8 mouse cellular contexts compared by ENCODE assay signal in the genomic region with DNA sequence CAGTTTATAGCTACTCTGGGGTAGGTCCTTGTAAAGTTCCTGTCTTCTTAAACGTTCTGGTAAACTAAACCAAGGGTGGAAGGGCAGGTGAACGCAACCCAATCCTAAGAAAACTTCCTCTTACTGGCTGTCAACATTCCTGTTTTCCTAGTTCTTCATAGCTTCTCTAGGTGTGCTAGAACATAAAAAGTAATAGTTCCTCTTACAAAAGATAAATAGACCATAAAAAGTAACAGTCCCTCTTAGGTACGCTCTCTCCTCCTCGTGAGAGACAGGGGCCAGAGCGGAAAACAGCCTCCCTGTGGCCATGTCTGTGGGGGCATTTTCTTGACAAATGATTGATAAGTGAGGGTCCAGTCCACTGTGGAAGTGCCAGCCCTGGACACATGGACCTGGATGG. TPM values are rescaled to one million over a fixed set of nuclear protein-coding genes. Genes with fewer than 3 reads are reported as not detected.
DNase-seq lines count a peak whose midpoint lies in the region; ATAC-seq lines count a peak whose summit lies in the region.

No protein-coding gene starts in this region.

- peaks cover 45% of the 10 kb centered on the region for H3K36me3 ChIP-seq in megakaryocyte, embryonic 14.5 days (replicated peaks; ENCODE audit: low read length)
- H3K36me3 ChIP-seq in liver, embryonic 11.5 days (ENCODE audit: control insufficient read depth, insufficient read depth, low read length), result no peaks in the 10 kb centered on the region
- H3K36me3 ChIP-seq in stomach, embryonic 16.5 days (ENCODE audit: control insufficient read depth, insufficient read depth, low read length), result no peaks in the 10 kb centered on the region

- no peak for ATAC-seq in megakaryocyte, adult 5-6 weeks (ENCODE audit: poor library complexity, severe bottlenecking)
- ATAC-seq in liver, embryonic 11.5 days (replicated peaks; ENCODE audit: low FRiP score), result no peak
- ATAC-seq in stomach, embryonic 16.5 days (ENCODE audit: insufficient read depth, low FRiP score), result no peak

- no peak overlapping the region for H3K27ac ChIP-seq in liver, embryonic 11.5 days (ENCODE audit: low read depth, low read length)
- peak overlapping the region; percentile 31 for H3K27ac ChIP-seq in stomach, embryonic 16.5 days (ENCODE audit: low read length)

- H3K9ac ChIP-seq in liver, embryonic 11.5 days (ENCODE audit: low read depth, low read length), result no peak overlapping the region; the same call in 1 of the 2 replicates
- H3K9ac ChIP-seq in stomach, embryonic 16.5 days (ENCODE audit: low read length), result peak overlapping the region; percentile 82

- no peaks in the 10 kb centered on the region for H3K27me3 ChIP-seq in megakaryocyte, embryonic 14.5 days (replicated peaks)
- no peaks in the 10 kb centered on the region for H3K27me3 ChIP-seq in liver, embryonic 11.5 days (replicated peaks; ENCODE audit: control insufficient read depth, insufficient read depth, low read length)
- no peaks in the 10 kb centered on the region for H3K27me3 ChIP-seq in stomach, embryonic 16.5 days (ENCODE audit: control insufficient read depth, insufficient read depth, low read length)

- peak; percentile 1 for DNase-seq in embryo, embryonic 11 days
- no peak for DNase-seq in embryo, embryonic 10.5 days (ENCODE audit: low spot score)
- DNase-seq in liver, embryonic 11.5 days (ENCODE audit: low spot score), result no peak
- no peak for DNase-seq in cerebellum, postnatal 4 days (ENCODE audit: low spot score in 2 of 2)
- DNase-seq in thymus, postnatal 4 days, result no peak

- H3K9me3 ChIP-seq in megakaryocyte, embryonic 14.5 days, result no peaks in the 10 kb centered on the region
- no peaks in the 10 kb centered on the region for H3K9me3 ChIP-seq in liver, embryonic 11.5 days (ENCODE audit: control insufficient read depth, low read length)
- no peaks in the 10 kb centered on the region for H3K9me3 ChIP-seq in stomach, embryonic 16.5 days (replicated peaks; ENCODE audit: control insufficient read depth, low read length)

- peak overlapping the region; percentile 90 for H3K4me3 ChIP-seq in megakaryocyte, embryonic 14.5 days (replicated peaks)
- peak overlapping the region; percentile 53 for H3K4me3 ChIP-seq in liver, embryonic 11.5 days (ENCODE audit: low read depth, low read length)
- H3K4me3 ChIP-seq in stomach, embryonic 16.5 days (replicated peaks; ENCODE audit: low read length), result peak overlapping the region; percentile 58

- H3K4me2 ChIP-seq in liver, embryonic 11.5 days, result peak overlapping the region; percentile 81
- H3K4me2 ChIP-seq in stomach, embryonic 16.5 days (ENCODE audit: low read depth, low read length), result peak overlapping the region; percentile 95

- H3K4me1 ChIP-seq in megakaryocyte, embryonic 14.5 days, result peaks cover 36% of the 10 kb centered on the region
- H3K4me1 ChIP-seq in liver, embryonic 11.5 days (replicated peaks; ENCODE audit: control insufficient read depth, insufficient read depth, low read length), result peaks cover 9% of the 10 kb centered on the region; the same call in 1 of the 2 replicates
- peaks cover 17% of the 10 kb centered on the region; the same call in 1 of the 2 replicates for H3K4me1 ChIP-seq in stomach, embryonic 16.5 days (ENCODE audit: control insufficient read depth, insufficient read depth, low read length)

- WGBS in liver, embryonic 11.5 days, result 68% methylated on average over 5 of the region's 5 CpGs
- 60% methylated on average over 5 of the region's 5 CpGs for WGBS in stomach, embryonic 16.5 days

RNA-seq across cellular contexts. Expression of a gene that starts 12.6 kb away (rescaled TPM):
- 2.5 and 2.9 TPM in 2 replicates for polyA plus RNA-seq in megakaryocyte, embryonic 14.5 days (2012; ENCODE audit: insufficient read depth, low replicate concordance)
- 14.3 and 24.1 TPM in 2 replicates for total RNA-seq in megakaryocyte, adult 5-6 weeks (2015)
- 18.7 and 21.0 TPM in 2 replicates for total RNA-seq in megakaryocyte, adult 5-6 weeks (2017)
- 44.8 and 47.3 TPM in 2 replicates for polyA plus RNA-seq in liver, embryonic 11.5 days (2014; fragmentation: Nextera tagmentation; extraction: Ambion mirVana)
- polyA plus RNA-seq in stomach, embryonic 16.5 days (2015; fragmentation: Nextera tagmentation; extraction: Ambion mirVana), result 29.8 and 38.3 TPM in 2 replicates

RNA-seq across cellular contexts. Expression of a gene that starts 12.8 kb away (rescaled TPM):
- polyA plus RNA-seq in megakaryocyte, embryonic 14.5 days (2012; ENCODE audit: insufficient read depth, low replicate concordance), result 17.7 and 65.6 TPM in 2 replicates
- total RNA-seq in megakaryocyte, adult 5-6 weeks (2015), result 62.0 and 63.4 TPM in 2 replicates
- 142 and 147 TPM in 2 replicates for total RNA-seq in megakaryocyte, adult 5-6 weeks (2017)
- 125 and 131 TPM in 2 replicates for polyA plus RNA-seq in liver, embryonic 11.5 days (2014; fragmentation: Nextera tagmentation; extraction: Ambion mirVana)
- 99.9 and 109 TPM in 2 replicates for polyA plus RNA-seq in stomach, embryonic 16.5 days (2015; fragmentation: Nextera tagmentation; extraction: Ambion mirVana)

RNA-seq across cellular contexts. Expression of a gene that starts 33.5 kb away (rescaled TPM):
- polyA plus RNA-seq in megakaryocyte, embryonic 14.5 days (2012; ENCODE audit: insufficient read depth, low replicate concordance), result not detected in 2 replicates
- total RNA-seq in megakaryocyte, adult 5-6 weeks (2015), result not detected in 2 replicates
- total RNA-seq in megakaryocyte, adult 5-6 weeks (2017), result not detected in 2 replicates
- not detected in 2 replicates for polyA plus RNA-seq in liver, embryonic 11.5 days (2014; fragmentation: Nextera tagmentation; extraction: Ambion mirVana)
- polyA plus RNA-seq in stomach, embryonic 16.5 days (2015; fragmentation: Nextera tagmentation; extraction: Ambion mirVana), result not detected in 2 replicates

RNA-seq across cellular contexts. Expression of a gene that starts 46.2 kb away (rescaled TPM):
- polyA plus RNA-seq in megakaryocyte, embryonic 14.5 days (2012; ENCODE audit: insufficient read depth, low replicate concordance), result 0.23 TPM in 1 of 2 replicates, not detected in the other
- not detected in 2 replicates for total RNA-seq in megakaryocyte, adult 5-6 weeks (2015)
- not detected in 2 replicates for total RNA-seq in megakaryocyte, adult 5-6 weeks (2017)
- polyA plus RNA-seq in liver, embryonic 11.5 days (2014; fragmentation: Nextera tagmentation; extraction: Ambion mirVana), result 79.0 and 82.8 TPM in 2 replicates
- polyA plus RNA-seq in stomach, embryonic 16.5 days (2015; fragmentation: Nextera tagmentation; extraction: Ambion mirVana), result 82.1 and 111 TPM in 2 replicates
